Mouse (Mus musculus) small intestine, adult 2 months (tissue): ENCODE measurements around the gene Tecpr2. TPM values are rescaled to one million over a fixed set of nuclear protein-coding genes. Genes with fewer than 3 reads are reported as not detected.

Source experiments
- H3K27ac ChIP-seq: fragments of 200-500 bp; 2 replicates; pipeline ENCODE4 v1.5.1; 2012; ENCODE audit warnings: low read depth, low read length, control low read depth, inconsistent platforms; ENCODE audit not compliant: insufficient read depth
- H3K27me3 ChIP-seq: fragments of 200-500 bp; 2 replicates; pipeline ENCODE4 v1.6.1; 2012; ENCODE audit warnings: mild to moderate bottlenecking, moderate library complexity, low read length, inconsistent platforms; ENCODE audit not compliant: control insufficient read depth, insufficient read depth
- H3K36me3 ChIP-seq: fragments of 200-500 bp; 2 replicates; pipeline ENCODE4 v1.6.1; 2012; ENCODE audit warnings: mild to moderate bottlenecking, low read length, control low read depth, inconsistent platforms; ENCODE audit not compliant: control insufficient read depth, insufficient read depth
- H3K4me1 ChIP-seq: fragments of 200-500 bp; 2 replicates; pipeline ENCODE4 v1.6.1; 2012; ENCODE audit warnings: low read length, inconsistent platforms, mixed read lengths; ENCODE audit not compliant: control insufficient read depth, insufficient read depth, insufficient read length
- H3K4me3 ChIP-seq: fragments of 200-500 bp; 2 replicates; pipeline ENCODE4 v1.5.1; 2012; ENCODE audit warnings: low read depth, mild to moderate bottlenecking, control low read depth, inconsistent platforms, low read length, moderate library complexity
- CTCF ChIP-seq: fragments of 200-500 bp; IDR thresholded peaks from 2 replicates; pipeline ENCODE4 v1.5.1; 2012; ENCODE audit warnings: low read depth, mild to moderate bottlenecking, control low read depth, inconsistent platforms, low read length, moderate library complexity, mixed read lengths; ENCODE audit not compliant: insufficient replicate concordance, insufficient read length; ENCODE audit errors: extremely low read depth
- POLR2A ChIP-seq: fragments of 200-500 bp; IDR thresholded peaks from 2 replicates; pipeline ENCODE4 v1.6.1; 2012; ENCODE audit warnings: low read depth, mild to moderate bottlenecking, control low read depth, inconsistent platforms, low read length, moderate library complexity
- WGBS: fragments of 180-500 bp; shearing (Covaris S2); methylation state at CpG from one replicate; pipeline ENCODE4 v1.1.7; 2018; 5-methylcytosine and 5-hydroxymethylcytosine counted together
- polyA plus RNA-seq: library from polyadenylated mRNA; depleted of rRNA; stranded (reverse); fragments of >200 nt; gene quantifications from 2 replicates; pipeline ENCODE4 v1.2.3, GENCODE M21; 2012; rRNA removed

Gene Tecpr2
- polyA plus RNA-seq, 1 experiment = 2.2 TPM

DNA sequence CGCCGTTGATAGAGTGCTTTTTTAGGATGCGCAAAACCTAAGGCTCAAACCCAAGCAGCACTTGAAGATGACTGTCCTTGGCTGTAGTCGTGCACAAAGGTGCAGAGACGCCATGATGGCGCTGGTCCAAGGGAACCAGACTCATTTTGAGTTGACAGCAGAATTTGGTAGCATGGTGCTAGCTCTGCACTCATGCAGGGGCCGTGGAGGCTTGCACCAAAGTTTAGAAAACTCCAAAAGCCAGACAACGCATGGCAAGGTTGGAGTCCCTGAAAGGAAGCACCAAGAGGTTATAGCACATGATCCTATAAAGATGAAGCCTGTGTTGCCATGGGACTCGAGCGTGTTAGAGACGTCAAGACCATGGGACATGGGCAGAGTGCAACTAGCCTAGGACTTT lies 129.0 kb downstream of the Tecpr2 start:
- Histone ChIP-seq H3K27me3 (no peaks in the 10 kb centered on the region), H3K4me1 (no peaks in the 10 kb centered on the region), H3K4me3 (no peak overlapping the region), H3K27ac (no peak overlapping the region), H3K36me3 (no peaks in the 10 kb centered on the region)
- 94% methylated on average over 11 of the region's 11 CpGs for WGBS
- TF ChIP-seq POLR2A = no peak
- TF ChIP-seq CTCF = no peak

DNA sequence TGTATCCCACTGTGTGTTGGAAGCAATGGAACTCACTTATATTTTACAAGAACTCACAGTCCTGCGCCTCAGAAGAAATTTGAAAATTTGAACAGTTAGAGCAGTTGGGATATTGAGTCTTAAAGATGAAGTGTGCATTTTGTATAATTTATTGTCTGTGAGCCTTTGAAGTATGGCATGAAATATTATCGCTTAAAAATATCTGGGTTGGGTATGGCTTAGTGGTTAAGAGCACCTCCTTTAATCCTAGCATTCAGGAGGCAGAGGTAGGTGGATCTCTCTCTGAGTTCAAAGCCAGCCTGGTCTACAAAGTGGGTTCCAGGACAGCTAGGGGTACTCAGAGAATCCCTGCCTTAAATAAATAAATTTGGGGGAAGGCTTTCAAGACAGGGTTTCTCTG lies 130.0 kb downstream of the Tecpr2 start:
- H3K4me3 ChIP-seq = no peak overlapping the region
- no peak overlapping the region for H3K27ac ChIP-seq
- H3K27me3 ChIP-seq = no peaks in the 10 kb centered on the region
- WGBS = 97% methylated on average over 2 of the region's 2 CpGs
- no peaks in the 10 kb centered on the region for H3K4me1 ChIP-seq
- no peak for TF ChIP-seq CTCF
- TF ChIP-seq POLR2A = no peak
- no peaks in the 10 kb centered on the region for H3K36me3 ChIP-seq

- no peak overlapping the region for H3K27ac ChIP-seq
- no peak overlapping the region for H3K4me3 ChIP-seq
- 64% methylated on average over 1 of the region's 1 CpGs for WGBS
- H3K36me3 ChIP-seq = no peaks in the 10 kb centered on the region
- H3K27me3 ChIP-seq = no peaks in the 10 kb centered on the region
- H3K4me1 ChIP-seq = no peaks in the 10 kb centered on the region
- TF ChIP-seq POLR2A = no peak
Measured at GRCm38 (mm10) chr12:111021138-111021537, 132.1 kb downstream of the Tecpr2 start.

- Histone ChIP-seq H3K27ac (no peak overlapping the region), H3K4me1 (no peaks in the 10 kb centered on the region), H3K27me3 (no peaks in the 10 kb centered on the region), H3K4me3 (no peak overlapping the region), H3K36me3 (no peaks in the 10 kb centered on the region)
- WGBS = 58% methylated on average over 3 of the region's 3 CpGs
- TF ChIP-seq POLR2A = no peak
- no peak for TF ChIP-seq CTCF
Measured at GRCm38 (mm10) chr12:111021577-111021976, 132.5 kb downstream of the Tecpr2 start.

Other genes starting within 250 kb of the Tecpr2 start
- not detected in 2 replicates for gene 1700001K19Rik, start 206.6 kb upstream of the Tecpr2 start, polyA plus RNA-seq
- gene Hsp90aa1, start 186.5 kb upstream of the Tecpr2 start, polyA plus RNA-seq = 21.0 and 23.2 TPM in 2 replicates
- 6.1 and 15.5 TPM in 2 replicates for gene Wdr20, start 151.3 kb upstream of the Tecpr2 start, polyA plus RNA-seq
- 0.17 and 0.81 TPM in 2 replicates for gene Mok, start 48.3 kb upstream of the Tecpr2 start, polyA plus RNA-seq
- gene Zfp839, start 39.0 kb upstream of the Tecpr2 start, polyA plus RNA-seq = 2.1 and 3.2 TPM in 2 replicates
- 19.4 and 20.4 TPM in 2 replicates for gene Cinp, start 119 bp upstream of the Tecpr2 start, polyA plus RNA-seq
- 174 and 206 TPM in 2 replicates for gene Ankrd9, start 89.8 kb downstream of the Tecpr2 start, polyA plus RNA-seq
- 4.6 and 6.5 TPM in 2 replicates for gene Rcor1, start 150.1 kb downstream of the Tecpr2 start, polyA plus RNA-seq